Mouse (Mus musculus) 3T3-L1 (cell line): ENCODE data around the gene Evi5l.

ENCODE experiments used
- DNase-seq: peaks from one replicate; pipeline ENCODE4 v3.0.0-alpha.2; 2015; ENCODE audit warnings: low read depth, low spot score

Evi5l gene

DNA sequence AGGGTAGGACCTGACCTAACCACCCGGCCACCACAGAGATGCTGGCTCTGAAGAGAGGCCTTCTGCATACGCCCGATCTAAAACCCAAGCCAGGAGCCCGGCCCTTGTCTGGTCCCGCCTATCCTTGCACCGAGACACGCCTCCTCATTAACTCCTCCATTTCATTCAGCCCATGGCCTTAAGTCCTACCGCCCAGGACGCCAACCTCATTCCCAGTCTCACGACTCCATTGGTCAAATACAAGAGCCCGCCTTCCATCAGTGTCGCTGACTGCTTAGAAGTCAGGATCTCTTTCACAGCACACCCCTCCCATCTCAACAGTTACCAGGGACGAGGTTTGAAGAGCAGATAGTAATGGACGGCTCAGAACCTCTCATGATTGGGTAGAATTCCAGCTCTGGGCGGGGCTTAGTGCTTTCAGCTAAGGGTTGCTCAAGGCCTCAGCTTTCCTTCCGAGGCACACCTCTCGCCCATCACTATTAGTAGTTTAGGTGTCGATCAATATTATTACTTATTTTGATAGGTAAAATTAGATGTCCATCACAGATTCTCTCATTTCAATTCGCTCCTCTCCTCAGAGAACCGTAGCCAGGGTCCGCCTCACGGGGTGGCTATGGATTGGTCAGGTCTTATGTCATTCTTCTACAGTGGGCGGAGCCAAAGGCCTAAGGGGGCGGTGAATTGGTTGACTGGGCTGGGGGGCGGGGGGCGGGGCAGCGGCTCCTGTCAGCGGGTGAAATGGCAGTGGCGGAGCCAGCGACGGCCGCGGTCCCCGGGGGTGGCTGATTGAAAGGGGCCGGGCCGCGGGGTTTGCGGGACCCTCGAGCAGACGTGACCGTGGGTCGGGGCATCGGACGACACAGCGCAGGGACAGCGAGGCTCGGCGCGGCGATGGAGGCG lies at the start of gene Evi5l:
TSS of gene Evi5l (plus strand) at position 716 of the 900 bp plus-strand sequence.
- peak; percentile 100 for DNase-seq

GRCm38 (mm10) chr8:4133798-4134197 lies 32.6 kb upstream of the Evi5l start, which contains the start of gene Cd209g:
Gene Cd209g (plus strand): TSS chr8:4134098.
- DNase-seq, result no peak

- peak; percentile 92 for DNase-seq
Measured at GRCm38 (mm10) chr8:4139660-4140646, 26.4 kb upstream of the Evi5l start.

DNA sequence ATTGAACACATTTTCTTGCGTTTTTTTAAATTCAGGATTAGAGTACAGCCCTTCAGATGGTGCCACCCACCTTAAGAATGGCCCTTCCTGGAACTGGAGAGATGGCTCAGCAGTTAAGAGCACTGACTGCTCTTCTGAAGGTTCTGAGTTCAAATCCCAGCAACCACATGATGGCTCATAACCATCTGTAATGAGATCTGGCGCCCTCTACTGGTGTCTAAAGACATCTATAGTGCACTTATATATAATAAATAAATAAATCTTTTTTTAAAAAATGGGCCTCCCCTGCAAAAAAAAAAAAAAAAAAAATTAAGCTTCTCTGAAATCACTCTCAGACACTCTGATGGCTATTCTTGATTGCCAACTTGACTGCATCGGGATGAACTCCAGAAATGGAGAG lies 24.6 kb upstream of the Evi5l start:
- DNase-seq, result peak; percentile 70

GRCm38 (mm10) chr8:4147272-4147671 lies 19.1 kb upstream of the Evi5l start:
- DNase-seq, result no peak

GRCm38 (mm10) chr8:4154878-4155277 lies 11.5 kb upstream of the Evi5l start:
- no peak for DNase-seq

DNA sequence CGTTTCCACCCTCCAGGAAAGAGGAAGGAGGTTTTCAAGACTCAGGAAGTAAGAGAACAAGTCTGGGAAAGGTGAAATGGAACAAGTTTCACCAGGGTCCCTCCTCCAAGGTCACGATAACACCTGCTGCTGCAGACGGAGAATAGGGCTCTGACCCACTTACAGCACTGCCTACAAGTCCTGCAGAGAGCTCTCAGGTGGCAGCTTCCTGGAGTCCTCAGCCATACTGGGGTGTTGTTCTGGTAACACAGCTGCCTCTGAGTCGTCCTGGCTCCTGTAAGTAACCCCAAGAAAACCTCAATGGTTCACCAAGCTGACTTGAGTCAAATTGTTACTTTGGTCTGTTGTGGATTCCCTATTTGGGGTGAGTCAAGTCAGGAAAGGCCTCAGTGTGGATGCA lies 3.6 kb upstream of the Evi5l start:
- no peak for DNase-seq

- DNase-seq, result peak; percentile 88
Measured at GRCm38 (mm10) chr8:4165176-4165851, 1.1 kb upstream of the Evi5l start.

DNA sequence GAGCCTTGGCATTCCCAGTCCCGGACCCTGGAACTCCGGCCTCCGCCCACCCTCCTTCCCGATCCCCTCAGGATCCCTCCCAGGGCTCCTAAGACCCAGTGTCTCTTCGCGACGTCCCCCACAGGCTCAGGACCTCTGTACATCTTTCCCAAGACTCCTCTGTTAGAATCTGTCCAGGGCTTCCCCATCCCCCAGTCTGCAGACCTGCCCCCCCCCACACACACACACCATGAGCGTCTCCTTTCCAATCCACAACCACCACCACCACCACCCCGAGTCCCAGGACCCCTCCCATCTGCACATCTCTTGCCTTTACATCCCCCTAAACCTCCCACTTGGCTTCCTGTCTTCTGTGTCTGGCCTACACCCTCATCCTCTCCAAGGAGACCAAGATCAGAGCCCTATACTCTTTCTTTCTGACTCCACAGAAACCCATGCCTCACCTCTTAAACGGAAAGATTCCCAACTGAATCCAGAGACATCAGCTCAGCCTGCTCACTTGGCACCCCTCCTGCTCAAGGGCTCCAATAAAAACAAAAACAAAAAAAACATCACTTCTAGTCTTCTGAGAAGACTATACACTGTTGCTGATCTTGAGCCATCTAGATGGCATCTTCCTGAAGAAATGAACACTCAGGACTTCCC lies 636 bp downstream of the Evi5l start:
- DNase-seq, result peak; percentile 26

- DNase-seq, result no peak
Measured at GRCm38 (mm10) chr8:4167918-4168317, 1.6 kb downstream of the Evi5l start.

GRCm38 (mm10) chr8:4172486-4172885 lies 6.1 kb downstream of the Evi5l start:
- no peak for DNase-seq

DNA sequence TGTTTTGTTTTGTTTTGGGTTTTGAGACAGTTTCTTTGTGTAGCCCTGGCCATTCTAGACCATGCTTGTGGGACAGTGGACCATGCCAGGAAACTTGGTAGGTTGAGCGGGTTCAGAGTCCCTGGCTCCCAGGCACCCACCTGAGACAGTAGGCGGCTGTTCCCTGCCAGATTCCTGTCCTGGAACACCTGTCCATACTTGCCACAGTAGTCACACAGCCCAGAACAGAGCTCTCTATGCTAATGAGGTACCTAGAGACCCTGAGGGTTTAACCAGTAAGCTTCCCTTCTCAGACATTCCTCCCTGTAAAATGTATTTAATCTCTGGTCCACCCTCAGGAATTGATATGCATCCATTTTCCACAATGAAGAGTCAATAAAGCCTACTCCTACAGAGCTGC lies 7.7 kb downstream of the Evi5l start:
- DNase-seq, result no peak

DNA sequence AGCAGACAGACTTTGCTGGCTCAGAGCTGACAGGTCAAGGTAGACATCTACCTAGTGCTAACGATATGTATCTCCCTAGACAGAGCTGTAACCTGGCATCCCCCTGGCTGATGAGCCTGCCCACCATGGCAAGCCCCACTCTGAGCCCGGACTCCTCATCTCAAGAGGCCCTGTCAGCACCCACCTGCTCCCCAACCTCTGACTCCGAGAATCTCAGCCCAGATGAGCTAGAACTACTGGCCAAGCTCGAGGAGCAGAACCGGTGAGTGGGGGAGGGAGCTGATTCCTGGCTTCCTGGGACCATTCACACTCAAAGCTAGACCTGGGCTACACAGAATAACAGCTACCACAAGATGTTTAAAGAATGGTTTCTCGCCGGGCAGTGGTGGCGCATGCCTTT lies 17.0 kb downstream of the Evi5l start:
- no peak for DNase-seq

- DNase-seq, result no peak
Measured at GRCm38 (mm10) chr8:4186151-4186550, 19.8 kb downstream of the Evi5l start.

DNA sequence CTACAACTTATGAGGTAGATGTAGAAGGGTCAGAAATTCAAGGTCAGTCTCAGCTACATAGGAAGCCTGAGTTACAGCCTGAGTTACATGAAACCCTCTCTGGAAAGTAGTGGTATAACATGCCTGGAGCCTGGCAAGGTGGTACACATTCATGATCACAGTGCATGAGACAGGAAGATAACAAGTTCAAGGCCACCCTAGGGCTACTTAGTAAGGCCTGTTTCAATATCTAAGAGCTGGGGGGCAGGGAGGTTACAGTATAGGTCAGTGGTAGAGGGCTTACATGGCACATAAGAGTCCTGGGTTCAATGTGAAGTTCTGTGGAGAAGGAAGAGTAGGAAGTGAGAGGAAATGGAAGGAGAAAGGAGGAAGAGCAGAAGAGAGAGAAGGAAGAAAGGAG lies 22.2 kb downstream of the Evi5l start:
- no peak for DNase-seq

- no peak for DNase-seq
Measured at GRCm38 (mm10) chr8:4189031-4189722, 22.8 kb downstream of the Evi5l start.

GRCm38 (mm10) chr8:4192305-4192704 lies 25.9 kb downstream of the Evi5l start:
- DNase-seq, result no peak

GRCm38 (mm10) chr8:4192807-4193587 lies 26.6 kb downstream of the Evi5l start:
- DNase-seq, result peak; percentile 77

DNA sequence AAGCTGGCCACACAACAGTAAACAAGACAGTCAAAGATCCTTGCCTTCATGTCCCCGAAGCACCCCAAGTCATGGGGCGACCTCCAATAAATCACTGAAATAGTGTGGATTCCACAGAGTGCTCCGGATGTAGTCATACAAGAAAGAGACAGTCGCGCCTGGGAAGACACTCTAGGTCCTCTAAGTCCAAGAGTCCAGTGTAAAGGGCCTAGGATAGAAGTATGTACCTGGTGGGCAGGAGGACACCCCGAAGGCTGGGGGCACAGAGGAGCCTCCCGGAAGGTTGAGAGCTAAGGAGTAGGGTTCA lies 27.2 kb downstream of the Evi5l start:
- no peak for DNase-seq

GRCm38 (mm10) chr8:4201321-4201720 lies 35.0 kb downstream of the Evi5l start:
- DNase-seq, result no peak
